Mouse (Mus musculus) ES-Bruce4 (cell line): ENCODE results near the gene Glt1d1.
A peak's percentile ranks its signal among the peaks of the same experiment; 100 is the strongest.

Source experiments
- EP300 ChIP-seq: IDR thresholded peaks from 2 replicates; pipeline ENCODE4 v1.6.1; 2011; ENCODE audit warnings: low read depth, low read length; ENCODE audit not compliant: insufficient read depth
- POLR2A ChIP-seq: IDR thresholded peaks from one replicate; pipeline ENCODE4 v1.8.1; 2011; ENCODE audit warnings: low read length; ENCODE audit not compliant: insufficient read depth

DNA sequence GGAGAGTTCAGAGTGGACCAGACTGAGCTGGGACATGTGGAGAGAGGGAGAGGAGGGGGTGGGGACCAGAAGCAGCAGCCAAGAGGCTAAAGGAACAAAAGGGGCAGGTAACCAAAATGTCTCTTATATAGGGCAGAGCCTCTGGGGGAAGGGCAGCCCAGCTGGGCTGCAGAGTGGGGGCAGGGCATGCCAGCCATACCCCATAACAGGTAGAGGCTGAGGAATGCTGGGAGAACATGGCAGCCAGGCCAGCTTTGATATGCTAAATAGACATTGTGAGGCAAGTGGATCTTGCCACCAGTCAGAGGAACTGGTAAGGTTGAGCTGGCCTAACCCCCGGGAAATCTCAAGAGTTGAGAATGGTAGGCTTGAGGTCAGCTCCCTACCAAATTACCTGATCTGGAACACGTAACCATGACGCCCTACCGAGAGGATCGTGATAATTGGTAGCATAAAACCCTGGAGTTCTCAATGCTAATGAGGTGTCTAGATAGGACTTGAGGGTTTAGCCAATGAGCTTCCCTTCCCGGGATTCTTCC is 7.1 kb downstream of the Glt1d1 start:
- no peak for TF ChIP-seq POLR2A
- peak; percentile 86 for TF ChIP-seq EP300
